Mouse (Mus musculus): ENCODE measurements around the gene Fmn2. TPM values are rescaled to one million over a fixed set of nuclear protein-coding genes. Genes with fewer than 3 reads are reported as not detected.

Fmn2 gene
- polyA plus RNA-seq, 1 experiment from 2014 or later, result 0.26 TPM

DNA sequence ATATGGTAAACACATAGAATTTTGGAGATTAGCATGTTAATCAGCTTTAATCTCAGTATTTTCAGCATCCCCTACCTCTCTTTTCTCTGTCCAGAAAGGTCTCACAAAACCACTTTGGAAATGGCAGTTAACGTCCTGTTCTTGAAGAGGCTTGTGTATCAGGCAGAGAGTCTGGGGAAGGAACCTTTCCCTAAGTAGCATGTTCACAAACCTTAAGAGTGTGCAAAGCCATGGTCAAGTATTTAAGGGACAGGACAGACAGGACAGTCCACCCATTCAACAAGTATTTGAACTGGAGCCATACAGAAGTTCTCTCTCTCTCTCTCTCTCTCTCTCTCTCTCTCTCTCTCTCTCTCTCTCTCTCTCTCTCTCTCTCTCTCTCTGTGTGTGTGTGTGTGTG lies 614 bp upstream of the Fmn2 start:
- Histone ChIP-seq H3K27ac (ENCODE audit: low read length) (no peak overlapping the region), H3K4me1 (ENCODE audit: insufficient read depth, low read depth, low read length) (peaks cover 3% of the 10 kb centered on the region; the same call in 1 of the 2 replicates), H3K9me3 (ENCODE audit: low read length) (no peaks in the 10 kb centered on the region), H3K9ac (replicated peaks; ENCODE audit: low read depth) (no peak overlapping the region), H3K4me3 (ENCODE audit: low read depth, low read length) (no peak overlapping the region), H3K4me2 (replicated peaks; ENCODE audit: low read depth, low read length) (no peak overlapping the region), H3K36me3 (ENCODE audit: insufficient read depth, low read length) (no peaks in the 10 kb centered on the region), H3K27me3 (replicated peaks; ENCODE audit: insufficient read depth, low read length) (peaks cover 10% of the 10 kb centered on the region)
- DNase-seq (ENCODE audit: low spot score) (no peak), ATAC-seq (no peak)
- TF ChIP-seq EP300 (IDR thresholded peaks at IDR 0.05), result no peak
- 30% methylated on average over 1 of the region's 1 CpGs for WGBS

DNA sequence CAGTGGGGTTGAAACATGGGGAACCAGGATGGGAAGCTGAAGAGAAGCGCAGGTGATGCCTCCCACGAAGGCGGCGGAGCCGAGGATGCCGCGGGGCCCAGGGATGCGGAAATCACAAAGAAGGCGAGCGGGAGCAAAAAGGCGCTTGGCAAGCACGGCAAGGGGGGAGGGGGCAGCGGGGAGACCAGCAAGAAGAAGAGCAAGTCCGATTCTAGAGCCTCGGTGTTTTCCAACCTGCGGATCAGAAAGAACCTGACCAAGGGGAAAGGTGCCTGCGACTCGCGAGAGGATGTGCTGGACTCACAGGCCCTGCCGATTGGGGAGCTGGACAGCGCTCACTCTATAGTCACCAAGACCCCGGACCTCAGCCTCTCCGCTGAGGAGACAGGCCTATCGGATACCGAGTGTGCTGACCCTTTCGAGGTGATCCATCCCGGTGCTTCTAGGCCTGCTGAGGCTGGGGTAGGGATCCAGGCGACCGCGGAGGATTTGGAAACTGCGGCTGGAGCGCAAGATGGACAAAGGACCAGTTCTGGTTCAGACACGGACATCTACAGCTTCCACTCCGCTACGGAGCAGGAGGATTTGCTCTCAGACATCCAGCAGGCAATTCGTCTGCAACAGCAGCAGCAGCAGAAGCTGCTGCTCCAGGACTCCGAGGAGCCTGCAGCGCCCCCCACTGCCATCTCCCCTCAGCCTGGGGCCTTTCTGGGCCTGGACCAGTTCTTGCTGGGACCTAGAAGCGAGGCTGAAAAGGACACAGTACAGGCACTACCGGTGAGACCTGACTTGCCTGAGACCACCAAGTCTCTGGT lies 613 bp downstream of the Fmn2 start:
- WGBS, result 1% methylated on average over 39 of the region's 40 CpGs
- ATAC-seq (peak; percentile 26; the same call in 1 of the 2 replicates), DNase-seq (ENCODE audit: low spot score) (no peak)
- Histone ChIP-seq H3K4me1 (ENCODE audit: insufficient read depth, low read depth, low read length) (peaks cover 3% of the 10 kb centered on the region; the same call in 1 of the 2 replicates), H3K4me2 (replicated peaks; ENCODE audit: low read depth, low read length) (peak overlapping the region; percentile 79), H3K9ac (replicated peaks; ENCODE audit: low read depth) (no peak overlapping the region), H3K27ac (ENCODE audit: low read length) (no peak overlapping the region), H3K27me3 (replicated peaks; ENCODE audit: insufficient read depth, low read length) (peaks cover 10% of the 10 kb centered on the region), H3K4me3 (ENCODE audit: low read depth, low read length) (peak overlapping the region; percentile 33), H3K9me3 (ENCODE audit: low read length) (no peaks in the 10 kb centered on the region), H3K36me3 (ENCODE audit: insufficient read depth, low read length) (no peaks in the 10 kb centered on the region)
- TF ChIP-seq CTCF (IDR thresholded peaks at IDR 0.05), result no peak
- TF ChIP-seq EP300 (IDR thresholded peaks at IDR 0.05), result no peak

DNA sequence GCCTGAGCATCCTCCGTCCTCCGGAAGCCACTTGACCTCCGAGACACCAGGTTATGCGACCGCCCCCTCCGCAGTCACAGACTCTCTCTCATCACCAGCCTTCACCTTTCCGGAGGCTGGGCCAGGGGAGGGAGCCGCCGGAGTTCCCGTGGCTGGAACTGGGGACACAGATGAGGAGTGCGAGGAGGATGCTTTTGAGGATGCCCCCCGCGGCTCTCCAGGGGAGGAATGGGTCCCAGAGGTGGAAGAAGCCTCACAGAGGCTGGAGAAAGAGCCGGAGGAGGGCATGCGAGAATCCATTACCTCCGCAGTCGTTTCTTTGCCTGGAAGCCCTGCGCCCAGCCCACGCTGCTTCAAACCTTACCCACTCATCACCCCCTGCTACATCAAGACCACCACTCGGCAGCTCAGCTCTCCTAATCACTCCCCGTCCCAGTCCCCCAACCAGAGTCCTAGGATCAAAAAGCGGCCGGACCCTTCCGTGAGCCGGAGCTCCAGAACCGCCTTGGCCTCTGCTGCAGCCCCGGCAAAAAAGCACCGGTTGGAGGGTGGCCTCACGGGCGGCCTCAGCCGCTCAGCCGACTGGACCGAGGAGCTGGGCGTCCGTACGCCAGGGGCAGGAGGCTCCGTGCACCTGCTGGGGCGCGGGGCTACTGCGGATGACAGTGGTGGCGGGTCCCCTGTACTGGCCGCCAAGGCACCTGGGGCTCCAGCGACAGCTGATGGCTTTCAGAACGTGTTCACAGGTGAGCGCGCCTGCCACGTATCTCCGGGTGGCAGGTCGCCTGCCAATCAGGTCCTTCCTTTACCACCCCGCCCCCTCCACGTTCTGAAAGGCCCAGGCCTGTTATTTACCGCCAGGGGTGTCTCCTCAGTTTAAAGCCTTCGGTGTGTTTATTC lies 1.5 kb downstream of the Fmn2 start:
- DNase-seq (ENCODE audit: low spot score), result peak; percentile 37
- peaks cover 10% of the 10 kb centered on the region for H3K27me3 ChIP-seq (replicated peaks; ENCODE audit: insufficient read depth, low read length)
- ATAC-seq, result peak; percentile 41
- H3K36me3 ChIP-seq (ENCODE audit: insufficient read depth, low read length), result no peaks in the 10 kb centered on the region
- TF ChIP-seq CTCF (IDR thresholded peaks at IDR 0.05), result no peak
- H3K4me1 ChIP-seq (ENCODE audit: insufficient read depth, low read depth, low read length), result peaks cover 3% of the 10 kb centered on the region; the same call in 1 of the 2 replicates
- 3% methylated on average over 53 of the region's 53 CpGs for WGBS
- peak overlapping the region; percentile 33; the same call in 1 of the 2 replicates for H3K4me3 ChIP-seq (ENCODE audit: low read depth, low read length)
- H3K9ac ChIP-seq (replicated peaks; ENCODE audit: low read depth), result no peak overlapping the region
- no peak overlapping the region for H3K27ac ChIP-seq (ENCODE audit: low read length)
- H3K9me3 ChIP-seq (ENCODE audit: low read length), result no peaks in the 10 kb centered on the region
- H3K4me2 ChIP-seq (replicated peaks; ENCODE audit: low read depth, low read length), result peak overlapping the region; percentile 79

DNA sequence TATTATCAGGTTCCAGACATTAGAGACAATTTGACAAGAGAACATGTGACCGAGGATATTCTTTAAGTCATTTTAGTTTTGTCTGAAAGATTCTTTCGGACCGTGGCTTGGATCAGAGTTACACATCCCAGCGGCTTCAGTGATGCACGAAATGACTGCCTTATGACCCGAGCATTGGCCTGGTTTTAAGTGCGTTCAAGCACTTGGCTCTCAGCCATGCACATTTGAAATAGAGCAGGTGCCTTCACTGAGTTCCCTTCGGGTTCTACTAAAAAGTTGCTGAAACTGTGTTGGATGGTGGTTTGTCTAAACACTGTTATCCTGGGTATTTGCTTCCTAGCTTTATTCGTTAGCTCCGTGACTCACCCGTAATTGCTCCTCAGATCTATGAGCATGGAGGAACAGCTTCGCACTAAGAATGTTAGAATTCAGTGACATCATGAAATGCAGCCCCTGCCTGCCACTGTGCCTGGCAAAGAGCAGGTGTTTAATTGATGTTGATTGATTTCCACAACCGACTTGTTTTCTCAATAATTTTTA lies 7.0 kb downstream of the Fmn2 start:
- Histone ChIP-seq H3K27ac (ENCODE audit: low read length) (no peak overlapping the region), H3K4me3 (ENCODE audit: low read depth, low read length) (no peak overlapping the region), H3K27me3 (replicated peaks; ENCODE audit: insufficient read depth, low read length) (no peaks in the 10 kb centered on the region), H3K4me1 (ENCODE audit: insufficient read depth, low read depth, low read length) (no peaks in the 10 kb centered on the region), H3K36me3 (ENCODE audit: insufficient read depth, low read length) (no peaks in the 10 kb centered on the region), H3K4me2 (replicated peaks; ENCODE audit: low read depth, low read length) (no peak overlapping the region), H3K9me3 (ENCODE audit: low read length) (no peaks in the 10 kb centered on the region), H3K9ac (replicated peaks; ENCODE audit: low read depth) (no peak overlapping the region)
- DNase-seq (ENCODE audit: low spot score) (no peak), ATAC-seq (no peak)
- WGBS, result 64% methylated on average over 13 of the region's 13 CpGs
- TF ChIP-seq EP300 (IDR thresholded peaks at IDR 0.05) (no peak), CTCF (IDR thresholded peaks at IDR 0.05) (no peak)

DNA sequence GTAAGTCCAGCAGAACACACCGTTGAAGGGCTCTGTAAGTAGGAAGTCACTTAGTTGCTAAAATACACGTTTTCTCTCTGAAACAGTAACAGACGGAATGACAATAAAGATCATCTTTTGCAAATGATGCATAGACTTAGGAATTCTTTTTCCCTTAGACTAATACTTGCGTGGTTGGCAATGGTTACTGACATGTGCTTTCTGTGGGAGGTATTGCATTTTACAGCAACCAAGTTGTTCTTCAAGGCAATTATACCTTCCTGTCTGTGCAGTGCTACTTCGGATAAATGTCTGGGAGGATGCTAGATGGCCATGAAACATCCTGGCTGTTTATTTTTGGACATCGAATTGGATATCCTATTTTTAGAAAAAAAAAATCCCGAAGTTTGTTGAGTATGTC lies 11.8 kb downstream of the Fmn2 start:
- TF ChIP-seq CTCF (IDR thresholded peaks at IDR 0.05) (no peak), EP300 (IDR thresholded peaks at IDR 0.05) (no peak)
- no peak for ATAC-seq

More for the DNA sequence above, 11.8 kb downstream of the Fmn2 start:
- Histone ChIP-seq H3K9ac (replicated peaks; ENCODE audit: low read depth) (no peak overlapping the region), H3K36me3 (ENCODE audit: insufficient read depth, low read length) (no peaks in the 10 kb centered on the region), H3K27me3 (replicated peaks; ENCODE audit: insufficient read depth, low read length) (no peaks in the 10 kb centered on the region), H3K4me1 (ENCODE audit: insufficient read depth, low read depth, low read length) (no peaks in the 10 kb centered on the region), H3K4me3 (ENCODE audit: low read depth, low read length) (no peak overlapping the region), H3K4me2 (replicated peaks; ENCODE audit: low read depth, low read length) (no peak overlapping the region), H3K27ac (ENCODE audit: low read length) (no peak overlapping the region), H3K9me3 (ENCODE audit: low read length) (no peaks in the 10 kb centered on the region)
- no peak for DNase-seq (ENCODE audit: low spot score)
- 71% methylated on average over 7 of the region's 7 CpGs for WGBS
